Mouse (Mus musculus): ENCODE measurements around the gene Serpinb6c. TPM values are rescaled to one million over a fixed set of nuclear protein-coding genes. Genes with fewer than 3 reads are reported as not detected.

Serpinb6c gene
- polyA plus RNA-seq, 1 experiment from 2014 or later: 0.50 TPM

- TF ChIP-seq CTCF (IDR thresholded peaks at IDR 0.05): no peak
- DNase-seq (ENCODE audit: low read depth, low spot score): no peak
- H3K27me3 ChIP-seq: no peaks in the 10 kb centered on the region
- no peak for ATAC-seq
- ChIA-PET CTCF (no interaction called here), POLR2A (no interaction called here)
- in situ Hi-C loops (cut with MboI; ENCODE audit: low pct_unique_long_range_greater_than_20kb): no loop called here
Measured at GRCm38 (mm10) chr13:33934743-33935142, 29.2 kb upstream of the Serpinb6c start.

DNA sequence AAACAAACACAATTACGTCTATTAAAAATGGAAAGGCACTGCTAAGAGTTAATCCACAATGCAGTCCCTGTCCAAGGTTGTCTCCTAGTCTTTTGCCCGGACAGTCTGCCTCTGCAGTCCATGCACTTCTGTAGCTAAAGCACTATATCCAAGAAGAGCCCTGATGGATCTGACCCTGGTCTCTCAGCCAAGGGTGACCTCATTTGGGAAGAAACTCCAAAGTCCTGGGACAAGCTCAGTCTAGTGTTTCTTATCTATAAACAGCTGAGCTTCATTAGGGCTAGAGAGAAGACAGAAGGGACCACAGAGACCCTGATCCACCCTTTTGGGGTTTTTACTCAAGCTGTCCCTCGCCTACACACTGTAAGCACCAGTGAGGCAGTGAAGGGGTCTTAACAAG is 25.4 kb upstream of the Serpinb6c start:
- in situ Hi-C loops (cut with MboI; ENCODE audit: low pct_unique_long_range_greater_than_20kb): no loop called here
- ATAC-seq (no peak), DNase-seq (ENCODE audit: low read depth, low spot score) (no peak)
- TF ChIP-seq CTCF (IDR thresholded peaks at IDR 0.05): no peak
- CTCF ChIA-PET: interaction anchor here (1.6 to 1.7 kb wide), 2 partner anchors 9 to 27 kb away, joined by 4 read pairs; no protein-coding TSS in a partner anchor
- POLR2A ChIA-PET: no interaction called here
- H3K27me3 ChIP-seq: no peaks in the 10 kb centered on the region

GRCm38 (mm10) chr13:33930281-33930680 is 24.8 kb upstream of the Serpinb6c start:
- DNase-seq (ENCODE audit: low read depth, low spot score) (no peak), ATAC-seq (no peak)

GRCm38 (mm10) chr13:33921699-33922098 is 16.2 kb upstream of the Serpinb6c start:
- no peaks in the 10 kb centered on the region for H3K27me3 ChIP-seq
- ATAC-seq (no peak), DNase-seq (ENCODE audit: low read depth, low spot score) (no peak)
- no peak for TF ChIP-seq CTCF (IDR thresholded peaks at IDR 0.05)
- in situ Hi-C loops (cut with MboI; ENCODE audit: low pct_unique_long_range_greater_than_20kb): no loop called here
- ChIA-PET CTCF (interaction anchor here (1.2 kb wide), 1 partner anchor 8 kb away, joined by 4 read pairs; no protein-coding TSS in a partner anchor), POLR2A (no interaction called here)

More at GRCm38 (mm10) chr13:33930281-33930680, 24.8 kb upstream of the Serpinb6c start:
- ChIA-PET POLR2A (interaction anchor here (0.6 kb wide), 1 partner anchor 20 kb away, joined by 3 read pairs; no protein-coding TSS in a partner anchor), CTCF (interaction anchor here (1.6 to 1.7 kb wide), 2 partner anchors 10 to 26 kb away, joined by 4 read pairs; no protein-coding TSS in a partner anchor)
- no peaks in the 10 kb centered on the region for H3K27me3 ChIP-seq
- in situ Hi-C loops (cut with MboI; ENCODE audit: low pct_unique_long_range_greater_than_20kb): no loop called here
- no peak for TF ChIP-seq CTCF (IDR thresholded peaks at IDR 0.05)

DNA sequence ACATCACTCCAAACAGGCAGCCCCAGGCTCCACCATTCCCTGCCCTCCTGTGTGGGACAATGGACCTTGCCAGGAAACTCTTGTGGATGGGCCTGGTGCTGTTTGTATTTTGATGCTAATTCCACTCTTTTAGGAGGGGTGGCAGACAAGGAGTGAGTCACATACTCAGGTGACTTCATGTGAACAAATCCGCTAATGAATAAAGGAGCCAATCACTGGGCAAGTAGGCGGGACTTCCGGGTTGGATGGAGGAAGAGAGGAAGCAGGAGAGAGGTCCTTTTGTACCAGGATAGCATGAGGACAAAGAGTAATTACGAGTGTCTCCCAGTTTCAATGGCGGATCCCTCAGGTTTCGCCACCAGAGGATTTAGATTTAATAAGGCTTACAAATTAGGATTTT is 15.5 kb upstream of the Serpinb6c start:
- H3K27me3 ChIP-seq: no peaks in the 10 kb centered on the region
- ATAC-seq: no peak
- POLR2A ChIA-PET: no interaction called here
- DNase-seq (ENCODE audit: low read depth, low spot score): no peak
- in situ Hi-C loops (cut with MboI; ENCODE audit: low pct_unique_long_range_greater_than_20kb): no loop called here
- CTCF ChIA-PET: no interaction called here
- TF ChIP-seq CTCF (IDR thresholded peaks at IDR 0.05): no peak

DNA sequence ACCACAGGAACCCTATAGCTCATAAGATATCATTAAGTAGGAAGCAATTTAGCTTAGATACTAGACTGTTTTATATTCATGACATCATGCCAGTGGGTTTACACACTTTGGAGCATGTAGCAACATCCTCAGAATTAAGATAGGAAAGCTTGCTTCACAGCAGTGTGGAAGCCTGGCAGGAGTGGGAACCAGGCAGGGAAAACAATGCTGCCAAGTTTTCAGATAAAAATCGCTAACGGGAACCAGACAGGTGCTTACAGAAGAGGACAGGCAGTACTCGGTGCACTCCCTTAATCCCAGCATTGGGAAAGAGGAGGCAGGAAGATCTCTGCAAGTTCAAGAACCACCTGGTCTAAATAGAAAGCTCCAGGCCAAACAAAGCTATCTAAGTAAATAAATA is 1.3 kb upstream of the Serpinb6c start:
- TF ChIP-seq CTCF (IDR thresholded peaks at IDR 0.05): no peak
- DNase-seq (ENCODE audit: low read depth, low spot score) (no peak), ATAC-seq (no peak)
- CTCF ChIA-PET: interaction anchor here (1.0 to 1.3 kb wide), 2 partner anchors 12 to 1041 kb away, joined by 3 read pairs; no protein-coding TSS in a partner anchor
- POLR2A ChIA-PET: no interaction called here
- no peaks in the 10 kb centered on the region for H3K27me3 ChIP-seq
- in situ Hi-C loops (cut with MboI; ENCODE audit: low pct_unique_long_range_greater_than_20kb): loop anchor here (10.0 kb wide), 1 partner anchor 1042 kb away; no protein-coding TSS in a partner anchor

DNA sequence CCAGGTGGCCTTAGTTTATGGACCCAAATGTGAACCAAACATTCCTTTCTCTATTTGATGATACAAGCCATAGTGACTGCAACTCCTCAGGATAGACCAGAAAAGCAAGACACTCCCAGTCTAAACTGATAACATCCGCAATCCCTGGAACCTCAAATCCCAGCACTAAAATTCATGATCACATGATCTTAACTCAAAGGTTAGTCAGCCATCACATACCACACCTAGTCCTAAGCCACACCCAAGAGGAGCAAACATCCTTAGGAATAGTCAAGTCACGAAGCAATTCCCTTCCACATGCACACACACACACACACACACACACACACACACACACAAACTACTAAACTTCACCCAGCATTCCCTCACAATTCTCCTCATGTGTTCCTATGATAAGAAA is 2.2 kb downstream of the Serpinb6c start:
- DNase-seq (ENCODE audit: low read depth, low spot score) (no peak), ATAC-seq (no peak)
- ChIA-PET POLR2A (no interaction called here), CTCF (no interaction called here)
- no peaks in the 10 kb centered on the region for H3K27me3 ChIP-seq
- TF ChIP-seq CTCF (IDR thresholded peaks at IDR 0.05): no peak
- in situ Hi-C loops (cut with MboI; ENCODE audit: low pct_unique_long_range_greater_than_20kb): loop anchor here (5.0 to 10.0 kb wide), 2 partner anchors 346 to 1038 kb away; no protein-coding TSS in a partner anchor

GRCm38 (mm10) chr13:33894207-33894606 is 11.3 kb downstream of the Serpinb6c start:
- H3K27me3 ChIP-seq: no peaks in the 10 kb centered on the region
- ChIA-PET POLR2A (no interaction called here), CTCF (interaction anchor here (0.8 to 1.6 kb wide), 7 partner anchors 13 to 1042 kb away, joined by 3 to 4 read pairs (median 3); no protein-coding TSS in a partner anchor)
- ATAC-seq (no peak), DNase-seq (ENCODE audit: low read depth, low spot score) (no peak)
- TF ChIP-seq CTCF (IDR thresholded peaks at IDR 0.05): peak; percentile 80
- in situ Hi-C loops (cut with MboI; ENCODE audit: low pct_unique_long_range_greater_than_20kb): no loop called here

- H3K27me3 ChIP-seq: no peaks in the 10 kb centered on the region
- no peak for TF ChIP-seq CTCF (IDR thresholded peaks at IDR 0.05)
- ATAC-seq (no peak), DNase-seq (ENCODE audit: low read depth, low spot score) (no peak)
- in situ Hi-C loops (cut with MboI; ENCODE audit: low pct_unique_long_range_greater_than_20kb): no loop called here
- ChIA-PET CTCF (interaction anchor here (1.4 kb wide), 1 partner anchor 9 kb away, joined by 3 read pairs; no protein-coding TSS in a partner anchor), POLR2A (no interaction called here)
Measured at GRCm38 (mm10) chr13:33843308-33843707, 62.2 kb downstream of the Serpinb6c start, which contains the start of gene Serpinb6e. Gene Serpinb6e, minus strand, starts transcription at chr13:33843408.

- ATAC-seq (no peak), DNase-seq (ENCODE audit: low read depth, low spot score) (no peak)
- TF ChIP-seq CTCF (IDR thresholded peaks at IDR 0.05): no peak
- ChIA-PET POLR2A (no interaction called here), CTCF (no interaction called here)
- in situ Hi-C loops (cut with MboI; ENCODE audit: low pct_unique_long_range_greater_than_20kb): no loop called here
- H3K27me3 ChIP-seq: no peaks in the 10 kb centered on the region
Measured at GRCm38 (mm10) chr13:33830751-33831150, 74.8 kb downstream of the Serpinb6c start.

Other genes with a start within 250 kb of the Serpinb6c start
- not detected for gene Serpinb6d, start 244.3 kb downstream of the Serpinb6c start, polyA plus RNA-seq (2021)
- gene Serpinb6e, start 62.3 kb downstream of the Serpinb6c start, polyA plus RNA-seq (2021): not detected
- gene Nqo2, start 59.0 kb upstream of the Serpinb6c start, polyA plus RNA-seq (2021): 22.6 TPM
- gene Ripk1, start 96.7 kb upstream of the Serpinb6c start, polyA plus RNA-seq (2021): 29.7 TPM
- 187 TPM for gene Serpinb6a, start 97.1 kb upstream of the Serpinb6c start, polyA plus RNA-seq (2021)
- gene Bphl, start 131.9 kb upstream of the Serpinb6c start, polyA plus RNA-seq (2021): 98.8 TPM
- gene Tubb2a, start 172.3 kb upstream of the Serpinb6c start, polyA plus RNA-seq (2021): 26.8 TPM
- gene Tubb2b, start 224.8 kb upstream of the Serpinb6c start, polyA plus RNA-seq (2021): 61.0 TPM